Mouse (Mus musculus): ENCODE data around the gene Mob3b.

Mob3b gene

GRCm38 (mm10) chr4:35005068-35005769 is 152.1 kb downstream of the Mob3b start:
- DNase-seq (ENCODE audit: low spot score in 2 of 2) = no peak

DNA sequence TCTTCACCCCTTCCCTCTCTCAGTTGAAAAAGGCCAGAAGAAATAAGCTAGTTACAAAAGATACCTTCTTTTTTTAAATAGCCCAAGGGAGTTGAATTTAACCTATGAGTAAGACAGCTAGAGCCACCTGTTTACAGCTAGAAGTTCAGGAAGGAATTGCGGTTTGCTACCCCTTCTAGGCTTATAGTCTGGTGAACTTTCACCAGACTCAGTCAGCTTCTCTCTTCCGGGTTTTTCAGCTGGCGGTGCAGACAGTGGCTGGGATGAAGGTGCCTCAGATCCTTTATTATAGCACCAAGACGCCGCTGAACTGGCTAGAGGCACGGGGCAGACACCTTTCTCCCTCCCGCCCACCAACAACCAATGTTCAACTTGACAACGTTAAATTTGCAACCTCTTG is 152.8 kb downstream of the Mob3b start:
- no peak for DNase-seq (ENCODE audit: low spot score in 2 of 2)

DNA sequence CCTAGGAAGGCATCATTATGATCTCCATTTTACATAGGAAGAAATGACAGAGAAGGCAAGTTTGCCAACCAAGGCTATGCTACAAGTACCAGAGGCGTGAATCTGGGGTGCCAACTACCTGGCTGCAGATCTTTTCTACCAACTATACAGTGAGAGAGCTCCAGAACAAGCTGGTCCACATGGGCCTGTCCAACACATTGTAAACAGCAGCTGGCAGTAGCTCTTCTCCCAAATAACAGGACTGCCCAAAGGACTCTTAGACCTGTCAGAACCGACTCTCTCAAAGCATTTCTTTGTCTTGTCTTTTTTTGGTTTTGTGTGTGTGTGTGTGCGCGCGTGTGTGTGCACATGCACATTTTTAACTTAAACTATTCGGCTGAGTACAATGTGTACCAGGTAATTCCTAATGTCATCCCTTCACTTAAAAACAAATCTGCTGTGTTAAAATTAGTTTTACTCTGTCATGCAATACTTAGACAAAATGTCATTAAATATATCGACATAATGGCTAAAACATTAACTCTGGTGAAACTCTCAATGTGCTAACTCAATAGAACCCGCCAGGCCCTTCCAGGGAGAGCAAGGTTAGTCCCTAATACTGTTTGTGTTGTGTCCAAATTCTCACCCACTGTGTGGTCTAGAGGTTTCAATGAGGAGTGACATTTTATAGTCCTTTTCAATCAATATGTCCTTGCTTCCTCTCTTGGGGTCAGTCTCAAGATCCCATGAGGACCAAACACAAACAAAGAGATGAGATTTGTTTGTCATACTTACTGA is 153.5 kb downstream of the Mob3b start:
- no peak for DNase-seq (ENCODE audit: low spot score in 2 of 2)

- no peak for DNase-seq (ENCODE audit: low spot score in 2 of 2)
Measured at GRCm38 (mm10) chr4:34996616-34997015, 160.7 kb downstream of the Mob3b start.

DNA sequence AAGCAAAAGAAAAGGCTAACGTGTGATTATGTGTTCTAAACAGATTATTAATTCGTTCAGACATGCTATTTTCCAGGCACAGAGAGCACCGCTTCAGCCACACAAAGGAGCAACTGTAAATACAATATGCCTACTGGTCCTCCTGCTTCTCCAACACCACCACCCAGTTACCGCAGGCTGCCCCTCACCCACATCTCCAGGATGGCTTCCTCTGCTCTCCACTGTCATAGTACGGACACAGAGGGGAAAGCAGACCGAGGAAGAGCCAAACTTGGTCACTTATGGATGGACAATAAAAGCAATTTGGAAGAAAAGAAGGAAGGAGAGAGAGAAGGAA is 163.7 kb downstream of the Mob3b start:
- no peak for DNase-seq (ENCODE audit: low spot score in 2 of 2)

- DNase-seq (ENCODE audit: low spot score in 2 of 2) = no peak
Measured at GRCm38 (mm10) chr4:34992866-34993638, 164.2 kb downstream of the Mob3b start.

GRCm38 (mm10) chr4:34991891-34992865 is 165.1 kb downstream of the Mob3b start:
- no peak for DNase-seq (ENCODE audit: low spot score in 2 of 2)

- no peak for DNase-seq (ENCODE audit: low spot score in 2 of 2)
Measured at GRCm38 (mm10) chr4:34991116-34991515, 166.2 kb downstream of the Mob3b start.

GRCm38 (mm10) chr4:34990659-34991058 is 166.6 kb downstream of the Mob3b start:
- no peak for DNase-seq (ENCODE audit: low spot score in 2 of 2)

- DNase-seq (ENCODE audit: low spot score in 2 of 2) = no peak
Measured at GRCm38 (mm10) chr4:34987568-34987967, 169.7 kb downstream of the Mob3b start.

DNA sequence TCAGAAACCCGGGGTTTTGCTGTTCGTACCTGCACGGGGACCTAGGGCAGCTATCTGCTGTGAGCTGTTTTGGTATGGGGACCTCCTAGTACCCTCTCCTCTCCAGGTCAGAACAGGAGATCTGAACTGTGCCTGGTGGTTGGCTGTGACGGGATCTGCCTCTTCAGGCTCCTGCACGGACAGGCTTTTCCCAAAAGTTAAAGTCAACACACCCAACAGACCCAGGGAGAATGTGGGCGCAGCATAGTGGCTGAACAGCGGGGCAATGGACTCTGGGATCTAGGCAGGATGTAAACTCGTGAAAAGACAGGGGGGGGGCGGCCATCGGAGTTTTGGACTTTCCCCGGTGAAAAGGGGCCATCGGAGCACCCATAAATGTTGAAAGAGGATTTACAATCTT is 170.2 kb downstream of the Mob3b start:
- DNase-seq (ENCODE audit: low spot score in 2 of 2) = no peak

- DNase-seq (ENCODE audit: low spot score in 2 of 2) = no peak
Measured at GRCm38 (mm10) chr4:34986647-34987046, 170.6 kb downstream of the Mob3b start.

DNA sequence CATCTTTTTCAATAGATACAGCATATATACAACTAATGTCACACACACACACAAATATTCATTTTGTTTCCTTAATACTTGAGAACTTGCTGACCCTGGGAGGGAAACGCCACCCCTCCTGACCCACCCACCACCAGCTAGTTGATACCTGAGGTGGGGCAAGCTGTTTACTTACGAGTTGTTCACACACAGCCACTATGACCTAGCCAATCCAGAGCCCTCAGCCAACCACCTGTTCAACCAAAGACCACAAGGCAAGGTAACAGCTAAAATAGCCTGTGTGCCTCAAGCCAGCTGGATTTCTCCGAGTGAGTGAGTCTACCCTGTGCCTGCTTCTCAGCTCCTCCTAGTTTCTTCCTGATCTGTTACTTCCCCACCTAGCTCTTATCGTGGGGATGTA is 172.9 kb downstream of the Mob3b start:
- no peak for DNase-seq (ENCODE audit: low spot score in 2 of 2)

DNA sequence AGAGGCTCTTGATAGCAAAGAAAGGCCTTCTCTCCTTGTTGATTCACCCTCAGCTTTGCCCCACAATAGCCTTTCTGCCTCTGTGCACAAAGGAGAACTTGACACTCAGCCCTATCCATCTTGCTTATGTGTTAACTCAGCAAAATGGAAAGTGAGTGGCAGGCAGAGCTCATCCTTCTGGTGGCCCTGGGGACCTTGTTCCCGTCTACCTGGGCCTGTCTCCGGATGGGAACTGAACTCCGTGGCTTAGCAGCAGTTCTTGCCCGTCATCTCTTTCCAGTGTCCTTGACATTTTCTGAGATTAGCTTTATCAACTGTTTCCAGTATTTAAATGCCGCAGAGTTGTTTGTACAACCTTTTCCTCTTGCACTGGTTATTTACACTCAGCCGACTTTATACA is 173.8 kb downstream of the Mob3b start:
- DNase-seq (ENCODE audit: low spot score in 2 of 2) = no peak

GRCm38 (mm10) chr4:34981301-34982172 is 175.7 kb downstream of the Mob3b start:
- no peak for DNase-seq (ENCODE audit: low spot score in 2 of 2)

DNA sequence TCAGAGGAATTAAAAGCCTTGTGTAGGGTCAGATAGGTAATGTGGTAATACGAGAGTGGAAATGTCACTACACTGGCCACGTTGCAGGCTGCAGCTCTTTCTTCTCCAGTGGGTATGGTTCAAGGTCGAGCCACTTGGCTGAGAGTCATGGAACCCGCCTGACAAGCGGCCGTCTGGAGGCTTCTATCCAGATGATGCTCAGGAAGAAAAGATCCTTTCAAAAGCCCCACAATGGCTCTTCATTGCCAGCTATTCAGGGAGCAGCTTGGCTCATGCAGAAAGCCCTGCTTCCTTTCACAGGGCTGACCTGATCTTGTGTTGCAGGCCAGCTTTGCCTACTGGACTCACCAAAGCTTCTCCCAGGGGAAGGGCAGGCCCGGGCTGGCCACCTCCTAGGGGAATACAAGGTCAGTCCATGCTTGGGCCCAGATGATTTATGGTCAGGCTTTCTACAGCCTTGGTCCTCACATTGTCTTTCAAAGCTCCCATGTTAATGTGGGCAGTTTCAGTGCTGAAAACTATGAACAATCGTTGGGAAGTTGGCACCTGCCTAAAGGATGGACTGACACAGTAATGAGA is 176.7 kb downstream of the Mob3b start:
- DNase-seq (ENCODE audit: low spot score in 2 of 2) = no peak

DNA sequence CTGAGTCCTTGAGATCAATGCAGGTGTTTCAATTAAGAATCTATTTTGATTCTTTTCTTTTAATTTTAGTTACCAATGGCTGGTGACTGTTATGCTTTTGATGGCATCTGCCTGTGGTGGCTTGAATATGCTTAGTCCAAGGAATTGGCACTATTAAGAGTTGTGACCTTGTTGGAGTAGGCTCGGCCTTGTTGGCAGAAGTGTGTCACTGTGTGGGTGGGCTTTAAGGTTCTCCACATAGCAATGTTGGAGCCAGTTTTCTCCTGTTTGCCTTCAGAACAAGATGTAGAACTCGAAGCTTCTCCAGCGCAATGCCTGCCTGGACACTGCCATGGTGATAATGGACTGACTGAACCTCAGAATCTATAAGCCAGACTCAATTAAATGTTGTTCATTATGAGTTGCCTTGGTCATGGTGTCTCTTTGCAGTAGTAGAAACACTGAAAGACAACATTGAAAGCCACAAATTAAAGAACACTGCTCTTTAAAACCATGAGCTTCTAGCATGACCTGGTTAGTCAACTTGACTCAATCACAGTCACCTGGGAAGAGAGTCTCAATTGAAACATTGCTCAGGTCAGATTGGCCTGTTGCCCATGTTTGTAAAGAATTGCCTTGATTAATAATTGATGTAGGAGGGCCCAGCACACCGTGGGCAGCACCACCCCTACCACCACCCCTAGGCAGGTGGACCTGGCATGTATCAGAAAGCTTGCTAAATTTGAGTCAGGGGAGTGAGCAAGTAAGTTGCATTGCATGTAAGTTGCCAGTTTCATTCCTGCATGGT is 180.2 kb downstream of the Mob3b start:
- DNase-seq (ENCODE audit: low spot score in 2 of 2) = no peak

DNA sequence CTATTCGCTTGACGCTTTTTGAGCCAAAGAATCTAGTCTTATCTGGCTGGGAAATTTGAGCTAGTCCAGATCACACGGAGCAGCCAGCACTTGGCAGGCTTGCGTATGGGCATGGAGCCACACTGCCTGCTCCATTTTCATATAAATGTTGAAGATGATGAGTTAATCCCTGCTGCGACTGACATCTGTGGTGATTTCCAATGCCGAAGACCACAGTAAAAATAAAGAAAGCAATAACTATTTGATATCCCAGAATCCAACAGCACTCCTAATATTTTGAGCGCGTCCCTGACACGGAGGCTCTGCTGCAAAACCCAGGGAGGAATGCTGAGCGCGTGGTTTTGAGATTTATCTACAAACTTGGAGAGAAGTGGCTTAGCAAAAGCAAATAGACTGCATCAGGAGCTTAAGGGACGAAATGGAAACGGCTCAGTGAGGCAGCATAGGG is 180.9 kb downstream of the Mob3b start:
- DNase-seq (ENCODE audit: low spot score in 2 of 2) = no peak

GRCm38 (mm10) chr4:34974795-34975194 is 182.5 kb downstream of the Mob3b start:
- DNase-seq (ENCODE audit: low spot score in 2 of 2) = no peak
